In genomic region chr2:50656351-50656750, GRCm38 (mm10) we compare ENCODE assay signal across 19 mouse cellular contexts.
"Had no signal": no experiment of that assay in that cellular context is flagged by ENCODE, and none has a peak within 500 bp of the region (broad histone marks: within the 10 kb centered on the region; RNA-seq: fewer than 3 reads in every experiment).

No protein-coding gene starts in this region.

- H3K36me3 ChIP-seq: lung, embryonic 15.5 days; midbrain, embryonic 12.5 days; neural tube, embryonic 13.5 days; neural tube, embryonic 15.5 days; stomach, embryonic 15.5 days had no signal

- H3K9me3 ChIP-seq: lung, embryonic 15.5 days; midbrain, embryonic 12.5 days; neural tube, embryonic 13.5 days; neural tube, embryonic 15.5 days; stomach, embryonic 15.5 days had no signal

- DNase-seq: lung, adult 2 months; lung, postnatal 14 days; lung, postnatal 36 days; midbrain, embryonic 14.5 days; right cerebral cortex, postnatal 14 days; thymus, adult 2 months; thymus, postnatal 25 days; thymus, postnatal 4 days had no signal

- H3K4me1 ChIP-seq: lung, embryonic 15.5 days; megakaryocyte, embryonic 14.5 days; midbrain, embryonic 12.5 days; stomach, embryonic 15.5 days had no signal

- H3K27me3 ChIP-seq: lung, embryonic 15.5 days; megakaryocyte, embryonic 14.5 days; midbrain, embryonic 12.5 days; neural tube, embryonic 13.5 days; neural tube, embryonic 15.5 days; stomach, embryonic 15.5 days had no signal

- H3K4me2 ChIP-seq: lung, embryonic 15.5 days; midbrain, embryonic 12.5 days; neural tube, embryonic 13.5 days; neural tube, embryonic 15.5 days; stomach, embryonic 15.5 days had no signal

- ATAC-seq: lung, postnatal 0 days; midbrain, embryonic 16.5 days had no signal

- H3K9ac ChIP-seq: lung, embryonic 15.5 days; midbrain, embryonic 12.5 days; neural tube, embryonic 13.5 days; neural tube, embryonic 15.5 days; stomach, embryonic 15.5 days had no signal

- H3K27ac ChIP-seq: lung, embryonic 15.5 days; macrophage; midbrain, embryonic 12.5 days; neural tube, embryonic 13.5 days; neural tube, embryonic 15.5 days; stomach, embryonic 15.5 days; stomach, postnatal 0 days had no signal

- H3K4me3 ChIP-seq: lung, embryonic 15.5 days; megakaryocyte, embryonic 14.5 days; midbrain, embryonic 12.5 days; myocyte; neural tube, embryonic 13.5 days; neural tube, embryonic 15.5 days; stomach, embryonic 15.5 days had no signal
